Mouse (Mus musculus) adrenal gland, postnatal 10 days (tissue): ENCODE results near the gene Grm2. TPM values are rescaled to one million over a fixed set of nuclear protein-coding genes. Genes with fewer than 3 reads are reported as not detected.

Experiments used
- DNase-seq: peaks from one replicate; pipeline ENCODE4 v3.0.0; 2021; ENCODE audit warnings: mixed read lengths
- long read RNA-seq, 2 experiments: library from polyadenylated mRNA; stranded (forward); transcript quantifications; one replicate each; pipeline ENCODE4 v2.0.0; 2021
- total RNA-seq, 2 experiments: library from RNA; stranded (reverse); gene quantifications; 2 replicates each; pipeline ENCODE4 v1.2.3; 2021

The Grm2 gene
- total RNA-seq = not detected
- long read RNA-seq, experiment 1 = 0 reads
- long read RNA-seq, experiment 2 = 0 reads

GRCm38 (mm10) chr9:106655884-106656720 is at the start of gene Grm2:
TSS of gene Grm2 (minus strand) at chr9:106656082.
- DNase-seq = peak; percentile 88

- no peak for DNase-seq
Observed at GRCm38 (mm10) chr9:106692973-106693481, 37.1 kb upstream of the Grm2 start.

GRCm38 (mm10) chr9:106688834-106689233 is 33.0 kb upstream of the Grm2 start:
- DNase-seq = no peak

- DNase-seq = peak; percentile 84
Observed at GRCm38 (mm10) chr9:106686983-106687650, 31.2 kb upstream of the Grm2 start.

GRCm38 (mm10) chr9:106685249-106686101 is 29.6 kb upstream of the Grm2 start, which contains the start of gene Tex264:
TSS of gene Tex264 (minus strand) at chr9:106685927.
- peak; percentile 91 for DNase-seq

GRCm38 (mm10) chr9:106684918-106685248 is 29.0 kb upstream of the Grm2 start:
- DNase-seq = no peak

- no peak for DNase-seq
Observed at GRCm38 (mm10) chr9:106684093-106684872, 28.4 kb upstream of the Grm2 start.

GRCm38 (mm10) chr9:106681026-106681425 is 25.1 kb upstream of the Grm2 start:
- DNase-seq = peak; percentile 35

- peak; percentile 25 for DNase-seq
Observed at GRCm38 (mm10) chr9:106678242-106678641, 22.4 kb upstream of the Grm2 start.

GRCm38 (mm10) chr9:106677702-106678101 is 21.8 kb upstream of the Grm2 start:
- no peak for DNase-seq

GRCm38 (mm10) chr9:106676571-106676970 is 20.7 kb upstream of the Grm2 start:
- DNase-seq = no peak

GRCm38 (mm10) chr9:106675965-106676364 is 20.1 kb upstream of the Grm2 start:
- DNase-seq = no peak

- DNase-seq = peak; percentile 89
Observed at GRCm38 (mm10) chr9:106675480-106675879, 19.6 kb upstream of the Grm2 start.

GRCm38 (mm10) chr9:106673860-106674259 is 18.0 kb upstream of the Grm2 start:
- DNase-seq = no peak

- no peak for DNase-seq
Observed at GRCm38 (mm10) chr9:106664856-106665255, 9.0 kb upstream of the Grm2 start.

GRCm38 (mm10) chr9:106664433-106664832 is 8.6 kb upstream of the Grm2 start:
- no peak for DNase-seq

- DNase-seq = no peak
Observed at GRCm38 (mm10) chr9:106663200-106663599, 7.3 kb upstream of the Grm2 start.

- DNase-seq = no peak
Observed at GRCm38 (mm10) chr9:106659935-106660334, 4.1 kb upstream of the Grm2 start.

GRCm38 (mm10) chr9:106659441-106659840 is 3.6 kb upstream of the Grm2 start:
- no peak for DNase-seq

- DNase-seq = no peak
Observed at GRCm38 (mm10) chr9:106657592-106657991, 1.7 kb upstream of the Grm2 start.

GRCm38 (mm10) chr9:106656820-106657219 is 938 bp upstream of the Grm2 start:
- no peak for DNase-seq

GRCm38 (mm10) chr9:106652720-106653119 is 3.2 kb downstream of the Grm2 start:
- DNase-seq = no peak
